Mouse (Mus musculus) T-cell, adult 2 months (primary cell): ENCODE results near the gene Fars2.

ENCODE experiments used
- DNase-seq: peaks from one replicate; pipeline ENCODE4 v3.0.0; 2022; ENCODE audit warnings: low spot score

The Fars2 gene

DNA sequence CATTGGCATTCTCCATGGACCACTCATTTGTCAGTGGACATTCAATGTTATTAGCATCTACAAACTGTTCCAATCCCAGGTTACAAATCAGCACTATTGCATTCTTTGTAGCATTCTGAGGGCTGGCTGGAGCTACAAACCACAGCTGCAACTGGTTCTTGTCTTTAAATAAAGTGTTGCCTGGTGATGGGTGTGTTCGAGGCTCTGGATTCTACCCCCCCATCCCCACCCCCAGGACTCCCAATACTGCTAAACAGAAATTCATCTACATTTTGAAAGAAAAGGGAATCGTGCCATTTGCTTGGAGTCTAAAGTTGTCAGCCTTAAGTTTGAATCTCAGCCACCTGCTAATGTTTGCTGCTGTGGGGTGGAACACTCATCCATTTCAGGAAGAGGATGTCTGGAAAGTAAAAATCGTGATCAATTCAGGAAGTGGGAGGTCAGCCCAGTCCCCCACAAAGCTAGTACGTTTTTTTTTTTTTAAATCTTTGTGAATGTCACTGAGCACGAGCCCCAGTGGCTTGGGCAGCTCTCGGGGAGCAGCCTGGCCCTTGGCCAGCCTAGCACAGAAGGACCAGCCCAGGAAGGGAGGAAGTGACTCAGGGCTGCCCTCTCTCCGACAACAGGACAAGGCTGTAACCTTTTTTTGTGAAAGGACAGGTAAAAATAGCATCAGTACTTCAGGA lies 578.4 kb downstream of the Fars2 start:
- no peak for DNase-seq

DNA sequence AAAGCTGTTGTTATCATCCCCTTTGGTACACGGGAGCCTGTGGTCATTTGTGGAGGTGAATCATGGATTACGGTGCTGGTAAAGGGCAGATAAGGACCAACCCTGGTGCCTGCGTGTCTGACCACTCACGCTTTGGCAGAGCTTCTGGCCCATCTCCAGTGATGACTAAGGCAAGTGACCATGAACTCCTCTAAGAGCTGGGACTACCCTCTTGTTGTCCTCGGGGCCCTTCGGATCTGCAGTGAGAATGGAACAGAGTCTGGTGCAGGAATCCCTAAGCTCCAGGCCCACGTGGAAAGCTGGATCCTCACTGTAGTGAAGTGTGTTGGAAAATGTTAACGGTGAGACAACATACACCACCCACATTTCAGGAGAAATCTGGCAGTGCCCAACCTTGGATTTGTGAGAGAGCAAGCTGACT lies 579.1 kb downstream of the Fars2 start:
- DNase-seq = no peak

DNA sequence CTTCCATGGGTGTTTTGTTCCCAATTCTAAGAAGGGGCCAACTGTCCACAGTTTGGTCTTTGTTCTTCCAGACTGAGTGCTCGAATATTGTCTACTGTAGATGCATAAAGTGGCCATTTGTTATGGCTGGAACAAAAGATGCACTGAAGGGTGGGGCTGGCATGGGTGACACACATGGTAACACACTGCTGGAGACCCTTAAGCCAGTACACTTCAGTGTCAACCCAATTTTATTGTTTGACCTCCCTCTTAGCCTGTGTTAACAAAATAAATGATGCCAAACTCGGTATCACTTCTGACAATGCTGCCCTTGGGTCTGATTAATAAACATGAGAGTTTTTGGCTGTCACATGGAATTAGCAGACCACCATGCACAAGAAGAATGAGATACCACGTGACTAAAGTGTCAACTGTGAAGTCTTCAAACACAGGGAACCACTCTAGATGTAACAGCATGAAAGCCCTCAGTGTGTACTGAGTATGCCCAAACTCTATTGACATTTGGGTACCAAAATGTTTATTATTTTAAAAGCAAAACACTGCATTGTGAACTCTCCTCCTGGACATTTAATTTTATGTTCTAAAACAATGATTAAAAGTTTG lies 590.0 kb downstream of the Fars2 start:
- DNase-seq = no peak

DNA sequence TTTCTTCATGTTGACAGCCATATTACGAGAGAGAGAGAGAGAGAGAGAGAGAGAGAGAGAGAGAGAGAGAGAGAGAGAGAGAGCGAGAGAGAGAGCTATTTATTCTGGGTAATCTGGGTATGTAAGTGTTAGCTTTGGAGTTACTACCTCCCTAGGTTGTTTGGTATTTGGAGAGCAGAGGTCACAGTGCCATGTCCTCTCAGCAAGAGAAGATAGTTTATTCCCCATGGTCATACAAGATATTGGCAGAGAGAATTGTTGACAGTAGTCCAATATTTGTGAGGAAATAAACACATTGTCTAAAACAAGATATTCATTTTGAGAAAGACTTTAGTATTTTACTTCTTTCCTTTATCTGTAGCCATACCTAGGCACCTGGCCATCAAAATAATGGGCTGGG lies 596.9 kb downstream of the Fars2 start:
- no peak for DNase-seq

DNA sequence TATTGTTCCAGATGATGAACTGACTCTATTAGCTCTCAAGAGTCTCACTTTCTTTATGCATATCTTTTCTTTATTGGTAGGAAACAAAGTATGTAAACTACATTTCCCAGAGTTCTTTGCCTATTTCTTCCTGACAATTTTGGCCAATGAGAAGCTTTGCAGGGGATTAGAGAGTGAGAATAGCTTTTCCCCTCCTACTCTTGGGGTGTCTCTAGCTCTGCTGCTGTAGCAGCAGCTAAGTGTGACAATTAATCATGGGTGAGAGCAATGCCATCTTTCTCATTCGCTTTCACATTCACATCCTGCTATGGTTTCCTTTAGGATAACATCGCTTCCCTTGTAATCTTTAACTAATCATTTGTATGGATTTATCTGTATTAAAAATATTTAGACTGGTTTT lies 599.5 kb downstream of the Fars2 start:
- DNase-seq = no peak

DNA sequence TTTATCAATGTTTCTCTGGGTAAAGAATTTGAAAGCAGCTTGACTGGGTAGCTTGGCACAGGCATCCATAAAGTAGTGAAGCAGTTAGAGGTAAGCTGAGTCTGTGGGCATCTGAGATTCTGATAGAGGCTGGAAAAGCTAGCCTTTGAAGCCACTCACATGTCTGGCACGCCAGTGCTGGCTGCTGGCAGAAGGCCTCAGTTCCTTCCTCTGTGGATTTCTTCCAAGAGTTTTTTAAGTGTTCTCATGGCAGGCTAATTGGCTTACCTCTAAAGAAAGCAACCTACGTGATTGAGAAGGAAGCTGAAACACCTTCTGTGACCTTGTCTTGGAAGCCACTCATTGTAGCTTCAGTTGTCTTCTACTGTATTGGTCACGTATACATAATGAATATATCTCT lies 600.2 kb downstream of the Fars2 start:
- no peak for DNase-seq

DNA sequence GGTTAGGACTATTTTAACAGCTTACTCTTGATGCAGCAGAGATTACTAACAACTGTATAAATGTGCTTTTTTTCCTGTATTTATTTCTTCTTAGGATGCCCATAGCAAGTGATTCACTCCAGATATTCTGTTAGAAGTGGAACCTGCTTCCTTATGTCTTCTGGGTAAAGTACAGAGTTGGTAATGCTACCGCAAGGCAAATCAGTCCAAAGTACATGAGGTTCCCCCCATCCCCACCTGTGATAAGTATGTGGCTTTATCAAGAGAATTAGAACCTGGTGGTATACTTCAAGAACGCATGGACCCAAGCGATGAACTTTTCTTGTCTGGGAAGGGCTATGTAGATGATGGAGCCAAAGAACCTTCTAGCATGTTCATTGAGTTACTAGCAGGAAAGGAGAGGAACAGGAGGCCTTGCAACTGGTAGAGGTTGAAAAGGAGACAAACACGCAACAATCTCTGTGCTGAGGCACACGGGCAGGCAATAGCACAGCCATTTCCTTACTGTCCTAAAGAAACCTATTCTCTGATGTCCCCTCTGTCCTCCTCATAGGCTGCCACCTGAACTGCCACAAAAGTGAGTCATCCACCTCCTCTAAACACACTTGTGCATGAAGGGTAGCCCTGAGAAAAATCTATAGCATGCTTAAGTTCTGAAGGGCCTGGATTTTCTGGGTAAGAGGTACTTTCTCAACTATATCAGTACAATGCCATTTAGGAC lies 603.2 kb downstream of the Fars2 start:
- DNase-seq = no peak

DNA sequence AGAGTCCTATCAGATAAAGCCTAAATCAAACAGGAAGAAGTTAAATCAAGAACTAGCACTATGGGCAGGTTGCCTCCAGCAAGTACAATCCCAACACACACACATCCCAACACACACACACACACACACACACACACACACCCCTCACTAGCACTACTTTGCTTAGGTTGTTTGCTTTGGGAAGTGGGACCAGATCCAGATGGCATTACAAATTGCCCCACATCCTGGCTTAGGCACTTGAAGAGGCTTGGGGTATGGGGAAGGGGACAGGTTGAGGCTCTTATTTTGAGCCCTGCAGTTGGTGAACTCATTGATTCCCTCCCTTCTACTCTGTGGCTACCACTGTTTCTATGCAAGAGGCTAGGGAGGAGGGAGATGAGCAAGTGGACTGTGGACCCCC lies 605.1 kb downstream of the Fars2 start:
- no peak for DNase-seq

DNA sequence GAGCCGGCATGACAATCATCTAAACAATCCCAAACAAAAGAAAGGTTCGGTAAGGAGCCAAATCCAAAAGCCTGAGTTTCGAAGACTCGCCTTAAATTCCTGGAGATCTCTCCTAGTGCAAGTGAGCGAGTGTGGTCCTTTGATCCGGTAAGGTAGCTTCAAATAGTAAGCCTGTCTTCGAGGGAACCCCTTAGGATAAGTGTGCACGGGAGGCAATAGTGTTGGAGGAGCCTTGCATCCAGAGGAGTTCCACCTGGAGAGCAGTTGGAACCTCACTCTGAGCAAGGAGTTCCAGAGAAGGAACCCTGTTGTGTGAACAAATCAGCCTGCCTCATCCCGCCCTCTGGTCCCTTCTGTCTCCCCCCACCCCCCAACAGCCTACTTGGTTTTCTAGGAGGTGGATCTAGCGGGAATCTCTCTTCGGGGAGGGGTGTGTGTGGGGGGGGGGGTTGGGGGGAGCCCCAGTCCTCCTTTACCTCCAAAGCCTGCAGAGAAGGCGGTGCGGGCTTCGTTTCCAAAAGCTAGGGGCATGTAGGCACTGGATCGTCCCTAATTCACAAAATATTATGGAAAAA lies 606.6 kb downstream of the Fars2 start:
- DNase-seq = no peak

DNA sequence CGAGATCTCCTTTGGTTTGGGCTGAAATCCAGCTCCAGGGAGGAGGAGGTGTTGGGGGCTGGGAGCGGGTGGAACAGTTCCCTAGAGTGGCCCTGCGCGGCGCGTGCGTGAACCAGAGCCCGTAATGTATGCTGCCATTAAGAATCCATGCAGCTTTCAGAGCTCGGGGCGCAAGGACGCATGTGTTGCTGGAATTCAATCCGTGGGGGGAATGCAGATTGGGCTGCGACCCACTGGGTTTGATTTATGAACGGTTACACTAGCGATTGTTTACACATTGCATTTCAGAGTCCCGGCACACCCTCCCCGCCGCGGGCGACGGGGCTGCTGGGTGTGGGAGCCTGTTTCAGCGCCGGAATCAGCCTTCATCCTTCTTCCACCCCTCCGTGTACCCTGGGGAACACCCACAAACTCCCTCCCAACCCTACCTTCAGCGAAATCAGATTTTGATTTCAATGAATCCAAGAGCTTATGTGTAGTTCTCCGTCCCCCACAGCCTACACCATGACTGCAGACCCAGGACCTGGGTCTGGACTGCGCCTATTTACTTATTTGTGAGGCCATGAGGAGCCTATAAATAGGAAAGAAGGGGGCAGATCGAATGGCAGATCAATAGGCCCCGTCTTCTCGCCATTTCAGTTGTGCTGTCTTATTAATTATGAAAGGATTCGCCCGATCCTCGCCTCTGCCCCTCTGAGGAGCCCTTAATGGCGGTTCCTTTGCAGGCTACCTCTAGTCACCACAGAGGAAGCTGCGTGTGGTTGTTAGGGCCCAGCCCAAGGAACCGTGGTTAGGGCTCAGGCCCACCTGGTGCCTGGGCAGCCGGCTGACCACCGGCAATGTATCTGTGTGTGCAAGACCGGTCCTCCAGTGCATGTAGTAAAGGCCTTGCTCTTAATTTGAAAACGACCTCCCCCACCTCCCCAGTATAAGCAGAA lies 607.6 kb downstream of the Fars2 start:
- DNase-seq = no peak

DNA sequence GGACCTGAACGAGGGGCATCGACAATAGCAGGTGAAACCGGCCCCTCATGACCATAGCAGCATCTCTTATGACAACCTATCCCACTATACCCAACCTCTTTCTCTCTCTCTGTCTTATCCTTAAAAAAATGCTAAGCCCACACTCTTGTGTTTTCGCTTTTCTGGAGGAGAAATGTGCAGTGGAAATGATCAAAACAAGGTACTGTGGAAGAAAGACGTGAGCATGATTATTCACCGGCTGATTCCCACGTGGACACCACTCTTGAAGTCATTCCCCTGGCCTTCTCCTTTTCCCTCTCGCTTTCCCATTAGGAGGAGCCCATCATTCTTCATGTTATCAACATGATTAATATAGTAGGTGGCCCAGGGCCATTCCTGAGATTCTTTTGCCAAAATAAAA lies 608.7 kb downstream of the Fars2 start:
- no peak for DNase-seq

DNA sequence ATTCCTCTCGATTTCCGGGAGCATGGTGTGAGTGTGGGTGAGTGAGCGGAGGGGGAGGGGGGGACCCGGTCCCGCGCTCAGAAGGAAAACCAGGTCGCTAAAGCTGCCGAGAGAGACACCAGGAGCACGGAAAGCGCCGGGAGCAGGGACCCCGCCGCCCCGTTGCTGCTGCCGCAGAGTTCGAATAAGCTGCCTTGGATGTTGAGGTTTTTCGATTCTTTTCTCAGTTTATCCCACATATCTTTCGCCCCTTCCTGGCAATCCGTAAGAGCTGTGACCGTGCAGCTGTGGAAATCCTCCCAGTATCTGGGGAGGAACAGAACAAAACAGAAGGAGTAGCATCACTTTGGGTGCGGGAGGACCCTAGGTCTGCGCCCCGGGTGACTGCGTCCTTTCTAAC lies 609.3 kb downstream of the Fars2 start:
- peak; percentile 2 for DNase-seq

DNA sequence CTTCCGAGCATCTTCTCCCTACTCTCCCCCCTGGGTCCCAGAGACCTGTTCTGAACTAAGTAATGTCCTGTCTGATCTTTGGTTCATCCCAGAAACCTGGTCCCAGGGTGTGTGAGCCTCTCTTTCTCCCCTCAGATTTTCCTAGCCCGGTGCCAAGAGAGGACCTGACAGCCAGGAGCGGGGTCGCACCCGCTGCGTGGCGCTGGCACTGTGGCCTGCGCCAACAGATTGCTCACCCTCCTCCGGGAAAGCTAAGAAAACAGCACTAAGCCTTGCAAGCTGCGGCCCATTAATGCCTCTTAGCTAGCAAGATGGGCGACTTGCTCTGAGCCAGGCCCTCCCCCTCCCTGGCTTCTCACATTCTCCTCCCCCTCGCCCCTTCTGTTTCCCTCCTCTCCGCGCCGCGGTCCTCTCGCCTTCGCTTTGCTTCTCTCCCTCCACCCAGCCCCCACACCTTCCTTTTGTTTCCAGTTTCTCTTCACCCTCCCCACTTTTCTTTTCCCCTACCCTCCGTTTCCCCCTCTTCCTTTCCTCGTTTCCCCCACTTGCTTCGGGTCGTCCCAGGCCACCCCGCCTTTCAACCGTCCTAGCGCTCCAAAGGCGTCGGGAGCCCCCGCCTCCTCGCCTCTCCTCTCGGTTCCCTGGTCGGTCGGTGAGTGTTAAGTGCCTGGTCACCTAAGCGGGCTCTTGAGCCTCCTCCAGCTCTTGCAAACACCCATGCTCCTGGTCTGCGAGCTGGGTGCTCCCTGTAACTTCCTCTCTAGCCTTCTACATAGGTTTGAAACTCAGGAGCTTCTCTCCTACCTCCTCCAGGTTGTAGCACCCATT lies 610.0 kb downstream of the Fars2 start:
- peak; percentile 42 for DNase-seq

DNA sequence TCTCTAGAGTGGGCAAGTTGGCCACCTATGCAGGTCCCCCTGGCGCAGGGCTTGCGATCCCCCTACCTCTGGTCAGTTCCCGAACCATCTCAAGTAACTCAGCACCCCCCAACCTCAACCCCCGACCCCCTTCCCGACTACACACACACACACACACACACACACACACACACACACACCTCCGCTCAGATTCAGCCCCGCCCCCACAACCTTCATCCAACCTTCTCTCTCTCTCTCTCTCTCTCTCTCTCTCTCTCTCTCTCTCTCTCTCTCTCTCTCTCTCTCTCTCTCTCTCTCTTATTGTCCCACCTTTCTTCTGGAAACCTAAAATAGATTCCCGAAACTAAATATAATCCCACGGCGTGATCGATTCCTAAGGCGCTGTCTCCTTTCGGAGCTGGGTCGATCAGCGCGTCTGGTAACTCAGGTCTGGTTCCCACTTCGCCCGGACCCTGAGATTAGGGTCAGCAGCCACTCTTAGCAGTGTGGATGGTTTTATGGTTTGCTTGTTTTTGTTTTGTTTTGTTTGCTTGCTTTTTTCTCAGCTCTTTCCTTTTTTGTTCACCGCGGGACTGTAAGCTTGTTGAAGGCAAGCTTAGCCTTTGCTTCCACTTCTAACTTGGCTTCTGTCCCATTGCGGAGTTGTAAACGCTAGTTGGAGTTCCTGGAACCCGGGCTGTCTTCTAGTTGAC lies 610.7 kb downstream of the Fars2 start:
- DNase-seq = no peak

DNA sequence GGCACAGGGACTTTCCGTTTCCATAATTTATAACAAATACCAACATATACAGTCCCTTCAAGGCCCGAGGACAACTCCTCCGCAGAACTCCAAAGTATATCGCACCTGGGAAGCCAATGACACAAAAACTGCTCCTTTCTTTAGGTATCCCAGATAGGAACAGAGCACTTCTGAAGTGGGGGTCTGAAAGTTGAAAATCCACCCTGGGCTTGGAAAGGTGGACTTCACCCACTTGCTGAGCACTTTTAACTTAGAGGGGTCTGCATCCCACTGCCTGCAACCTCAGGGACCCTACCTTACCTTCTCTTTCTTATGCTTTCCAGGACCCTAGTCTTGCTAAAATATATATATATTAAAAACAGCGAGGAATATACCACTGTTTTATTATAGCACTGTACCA lies 611.3 kb downstream of the Fars2 start:
- DNase-seq = no peak

DNA sequence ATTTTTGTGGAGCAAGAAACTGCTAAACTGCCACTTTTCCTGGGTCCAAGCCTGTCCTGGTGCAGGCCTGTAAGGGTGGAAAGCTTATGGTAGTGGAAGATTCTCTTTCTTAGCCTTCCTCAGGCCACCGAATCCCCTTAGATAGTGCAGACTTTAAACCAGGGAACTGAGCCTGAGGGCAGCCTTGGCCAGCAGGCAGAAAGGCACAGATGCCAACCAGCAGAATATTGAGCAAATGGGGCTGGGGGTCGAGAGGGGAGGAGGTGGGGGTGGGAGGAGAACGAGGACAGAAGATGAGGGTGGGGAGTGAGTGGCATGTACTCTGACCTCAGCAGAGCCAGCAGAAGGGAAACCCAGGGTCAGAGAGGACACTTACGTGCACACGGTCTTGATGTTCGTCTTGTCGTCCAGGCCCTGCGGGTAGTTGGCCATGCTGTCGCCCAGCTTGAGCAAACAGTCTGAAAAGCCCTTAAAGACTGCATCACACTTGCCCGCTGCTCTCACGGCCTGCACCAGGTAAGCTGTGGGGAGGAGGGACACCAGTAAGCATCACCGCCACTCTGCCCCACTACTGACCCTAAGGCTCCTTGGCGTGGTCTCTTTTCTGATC lies 612.6 kb downstream of the Fars2 start:
- DNase-seq = no peak

DNA sequence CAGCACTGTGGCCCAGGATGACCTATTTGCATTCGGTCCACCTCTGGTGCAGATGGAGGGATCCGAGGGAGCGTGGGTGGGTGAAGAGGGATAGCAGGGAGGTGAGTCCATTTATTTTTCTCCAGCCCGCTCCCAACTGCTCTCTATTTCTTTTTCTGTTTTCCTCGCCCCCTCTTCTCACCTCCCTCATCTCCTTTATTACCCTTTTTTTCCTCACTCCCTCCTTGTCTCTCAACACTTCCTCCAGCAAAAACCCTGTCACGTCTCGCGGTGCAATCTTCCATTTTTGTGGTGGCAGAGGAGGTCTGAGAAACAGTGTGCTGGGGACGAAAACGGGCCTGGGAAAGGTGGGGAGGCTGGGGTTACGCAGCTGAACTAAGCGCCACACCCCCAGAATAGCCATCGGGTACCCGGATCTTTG lies 613.1 kb downstream of the Fars2 start:
- no peak for DNase-seq

DNA sequence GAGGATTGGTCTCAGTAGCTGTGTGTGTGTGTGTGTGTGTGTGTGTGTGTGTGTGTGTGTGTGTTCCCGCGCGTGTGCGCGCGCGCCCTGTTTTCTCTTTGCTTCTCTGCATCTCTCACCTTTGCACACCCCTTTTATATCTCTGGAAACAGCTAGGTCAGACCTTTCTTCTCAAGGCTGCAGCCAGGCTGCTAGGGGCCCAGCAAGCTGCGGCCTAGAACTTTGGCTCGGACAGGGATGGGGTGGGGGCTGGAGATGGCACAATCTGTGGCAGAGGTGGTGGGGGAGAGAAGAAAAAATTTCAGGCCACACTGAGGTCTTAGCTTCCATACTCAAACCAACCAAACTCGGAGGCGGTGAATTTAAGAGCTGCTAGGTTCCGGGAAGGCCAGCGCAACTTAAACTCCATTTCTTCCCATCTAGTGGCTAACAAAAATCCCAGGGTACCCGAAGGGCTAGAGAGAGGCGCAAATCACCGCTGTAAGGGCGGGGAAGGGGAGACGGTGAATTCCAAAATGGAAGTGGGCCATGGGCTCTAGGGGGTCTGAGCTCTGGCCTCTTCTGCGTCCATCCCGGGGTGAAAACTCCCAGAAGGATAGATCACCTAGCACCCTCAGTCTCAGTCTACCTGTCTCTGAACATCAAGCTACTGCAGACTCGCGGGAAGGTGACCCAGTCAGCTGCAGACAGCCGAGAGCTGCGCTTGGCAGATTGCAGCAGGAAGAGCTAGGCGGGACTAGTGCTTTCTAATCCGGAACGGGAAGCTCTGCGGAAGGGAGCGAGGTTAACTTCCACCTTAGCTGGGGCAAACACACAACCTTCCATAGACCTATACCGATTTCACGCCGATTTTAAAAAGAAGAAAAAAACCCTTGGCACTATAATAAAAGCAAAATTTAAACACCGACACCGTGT lies 614.1 kb downstream of the Fars2 start:
- DNase-seq = peak; percentile 50

DNA sequence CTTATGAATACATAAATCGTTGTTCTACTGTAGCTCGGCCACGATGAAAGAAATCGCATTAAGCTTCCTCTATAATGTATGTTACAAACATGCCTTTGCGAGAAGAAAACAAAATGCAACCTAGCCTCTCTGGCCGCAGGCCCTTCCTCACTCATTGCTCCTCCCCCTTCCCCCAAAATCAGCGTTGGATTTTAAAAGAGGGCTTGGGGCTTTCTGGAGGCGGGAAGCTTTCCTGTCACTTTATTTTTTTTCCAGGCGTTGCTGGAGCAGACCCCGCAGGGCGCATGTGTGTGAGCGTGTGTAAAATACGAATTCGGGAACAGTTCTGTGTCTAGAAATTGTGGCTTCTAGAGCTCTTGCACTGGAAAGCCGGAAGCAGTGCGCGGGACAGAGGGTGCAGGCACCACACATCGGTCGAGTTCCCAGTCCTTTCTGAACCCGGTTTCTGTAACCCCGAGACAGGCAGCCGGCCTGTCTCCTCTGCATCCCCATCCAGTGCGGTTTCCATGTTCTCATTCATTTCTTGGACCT lies 614.8 kb downstream of the Fars2 start:
- DNase-seq = no peak
